In the genomic region with DNA sequence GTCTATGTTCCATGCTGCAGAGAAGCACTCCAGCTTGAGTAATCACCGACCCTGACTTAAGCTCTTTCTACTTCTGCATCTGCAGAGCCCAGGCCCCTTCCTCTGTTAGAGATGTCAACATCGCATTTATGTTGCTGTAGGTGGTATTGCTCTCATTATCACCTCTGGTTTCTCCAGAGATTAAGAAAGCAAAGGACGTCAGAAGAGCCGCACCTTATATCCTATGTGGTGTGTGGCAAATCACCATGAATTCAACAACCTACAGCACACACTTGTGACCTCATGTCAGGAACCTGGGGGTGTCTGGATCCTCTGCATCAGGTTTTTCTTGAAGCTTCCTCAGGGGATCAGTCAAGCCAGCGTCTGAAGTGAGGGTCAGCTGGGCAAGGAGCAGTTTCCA, we compare ENCODE assay signal across 18 mouse cellular contexts.
"Had no signal": no experiment of that assay in that cellular context is flagged by ENCODE, and none has a peak within 500 bp of the region (broad histone marks: within the 10 kb centered on the region; RNA-seq: fewer than 3 reads in every experiment).

No protein-coding gene starts in this region.

- H3K27ac ChIP-seq: lung, embryonic 15.5 days; macrophage; midbrain, embryonic 13.5 days; midbrain, embryonic 15.5 days; neural tube, embryonic 12.5 days; stomach, embryonic 15.5 days; stomach, postnatal 0 days had no signal

- H3K27me3 ChIP-seq: lung, embryonic 15.5 days; midbrain, embryonic 13.5 days; midbrain, embryonic 15.5 days; neural tube, embryonic 12.5 days; stomach, embryonic 15.5 days had no signal

- DNase-seq: liver, postnatal 0 days; lung, adult 2 months; lung, postnatal 14 days; lung, postnatal 36 days; right cerebral cortex, postnatal 14 days; thymus, adult 2 months; thymus, postnatal 25 days; thymus, postnatal 4 days had no signal

- H3K4me2 ChIP-seq: lung, embryonic 15.5 days; midbrain, embryonic 11.5 days; midbrain, embryonic 13.5 days; midbrain, embryonic 15.5 days; neural tube, embryonic 12.5 days; stomach, embryonic 15.5 days had no signal

- H3K4me3 ChIP-seq: lung, embryonic 15.5 days; megakaryocyte, embryonic 14.5 days; midbrain, embryonic 13.5 days; midbrain, embryonic 15.5 days; neural tube, embryonic 12.5 days; stomach, embryonic 15.5 days had no signal

- H3K4me1 ChIP-seq: lung, embryonic 15.5 days; megakaryocyte, embryonic 14.5 days; midbrain, embryonic 13.5 days; midbrain, embryonic 15.5 days; neural tube, embryonic 12.5 days; stomach, embryonic 15.5 days had no signal

- H3K36me3 ChIP-seq: lung, embryonic 15.5 days; midbrain, embryonic 13.5 days; midbrain, embryonic 15.5 days; neural tube, embryonic 12.5 days; stomach, embryonic 15.5 days had no signal

- H3K9ac ChIP-seq: liver, postnatal 0 days; lung, embryonic 15.5 days; midbrain, embryonic 13.5 days; midbrain, embryonic 15.5 days; neural tube, embryonic 12.5 days; stomach, embryonic 15.5 days had no signal

- H3K9me3 ChIP-seq: lung, embryonic 15.5 days; megakaryocyte, embryonic 14.5 days; midbrain, embryonic 13.5 days; midbrain, embryonic 15.5 days; neural tube, embryonic 12.5 days; stomach, embryonic 15.5 days had no signal

- ATAC-seq: lung, postnatal 0 days; midbrain, embryonic 13.5 days; midbrain, embryonic 15.5 days had no signal
